Mouse (Mus musculus): Measurements from ENCODE around the gene Arhgap15. TPM values are rescaled to one million over a fixed set of nuclear protein-coding genes. Genes with fewer than 3 reads are reported as not detected.

The Arhgap15 gene
- polyA plus RNA-seq, 1 experiment from 2014 or later, result 0.35 TPM

GRCm38 (mm10) chr2:44393789-44394188 lies 645.2 kb downstream of the Arhgap15 start:
- DNase-seq (ENCODE audit: low spot score) (no peak), ATAC-seq (replicated peaks; ENCODE audit: insufficient number of reproducible peaks, low FRiP score, low TSS enrichment, low read depth) (no peak)
- Histone ChIP-seq H3K27ac (replicated peaks; ENCODE audit: low read depth, low read length) (no peak overlapping the region), H3K9me3 (replicated peaks; ENCODE audit: control insufficient read depth, low read length) (no peaks in the 10 kb centered on the region), H3K4me1 (ENCODE audit: control insufficient read depth, insufficient read depth, low read length) (no peaks in the 10 kb centered on the region), H3K9ac (replicated peaks; ENCODE audit: low read length) (no peak overlapping the region), H3K27me3 (ENCODE audit: control insufficient read depth, insufficient read depth, low read length) (no peaks in the 10 kb centered on the region), H3K36me3 (replicated peaks; ENCODE audit: control insufficient read depth, insufficient read depth, low read depth, low read length) (no peaks in the 10 kb centered on the region), H3K4me3 (ENCODE audit: low read depth, low read length) (no peak overlapping the region), H3K4me2 (ENCODE audit: low read depth, low read length) (no peak overlapping the region)
- WGBS, result 87% methylated on average over 8 of the region's 8 CpGs

- WGBS, result 24% methylated on average over 6 of the region's 6 CpGs
- ATAC-seq (replicated peaks; ENCODE audit: insufficient number of reproducible peaks, low FRiP score, low TSS enrichment, low read depth) (no peak), DNase-seq (ENCODE audit: low spot score) (peak; percentile 26)
- no peaks in the 10 kb centered on the region for H3K4me1 ChIP-seq (ENCODE audit: control insufficient read depth, insufficient read depth, low read length)
- no peaks in the 10 kb centered on the region for H3K9me3 ChIP-seq (replicated peaks; ENCODE audit: control insufficient read depth, low read length)
- H3K4me2 ChIP-seq (ENCODE audit: low read depth, low read length), result no peak overlapping the region
- no peaks in the 10 kb centered on the region for H3K27me3 ChIP-seq (ENCODE audit: control insufficient read depth, insufficient read depth, low read length)
- H3K36me3 ChIP-seq (replicated peaks; ENCODE audit: control insufficient read depth, insufficient read depth, low read depth, low read length), result no peaks in the 10 kb centered on the region
- H3K9ac ChIP-seq (replicated peaks; ENCODE audit: low read length), result no peak overlapping the region
- H3K4me3 ChIP-seq (ENCODE audit: low read depth, low read length), result no peak overlapping the region
- H3K27ac ChIP-seq (replicated peaks; ENCODE audit: low read depth, low read length), result no peak overlapping the region
Measured at GRCm38 (mm10) chr2:44394956-44395501, 646.4 kb downstream of the Arhgap15 start.

GRCm38 (mm10) chr2:44395577-44395976 lies 647.0 kb downstream of the Arhgap15 start:
- WGBS, result 71% methylated on average over 2 of the region's 2 CpGs
- no peak overlapping the region for H3K27ac ChIP-seq (replicated peaks; ENCODE audit: low read depth, low read length)
- no peaks in the 10 kb centered on the region for H3K9me3 ChIP-seq (replicated peaks; ENCODE audit: control insufficient read depth, low read length)
- DNase-seq (ENCODE audit: low spot score) (no peak), ATAC-seq (replicated peaks; ENCODE audit: insufficient number of reproducible peaks, low FRiP score, low TSS enrichment, low read depth) (no peak)
- H3K9ac ChIP-seq (replicated peaks; ENCODE audit: low read length), result no peak overlapping the region
- no peaks in the 10 kb centered on the region for H3K36me3 ChIP-seq (replicated peaks; ENCODE audit: control insufficient read depth, insufficient read depth, low read depth, low read length)
- H3K27me3 ChIP-seq (ENCODE audit: control insufficient read depth, insufficient read depth, low read length), result no peaks in the 10 kb centered on the region
- no peaks in the 10 kb centered on the region for H3K4me1 ChIP-seq (ENCODE audit: control insufficient read depth, insufficient read depth, low read length)
- no peak overlapping the region for H3K4me2 ChIP-seq (ENCODE audit: low read depth, low read length)
- no peak overlapping the region for H3K4me3 ChIP-seq (ENCODE audit: low read depth, low read length)

GRCm38 (mm10) chr2:44397209-44397608 lies 648.6 kb downstream of the Arhgap15 start:
- WGBS, result 26% methylated on average over 1 of the region's 1 CpGs
- no peak for ATAC-seq (replicated peaks; ENCODE audit: insufficient number of reproducible peaks, low FRiP score, low TSS enrichment, low read depth)

GRCm38 (mm10) chr2:44397735-44398337 lies 649.2 kb downstream of the Arhgap15 start:
- Histone ChIP-seq H3K27me3 (ENCODE audit: control insufficient read depth, insufficient read depth, low read length) (no peaks in the 10 kb centered on the region), H3K27ac (replicated peaks; ENCODE audit: low read depth, low read length) (no peak overlapping the region), H3K36me3 (replicated peaks; ENCODE audit: control insufficient read depth, insufficient read depth, low read depth, low read length) (no peaks in the 10 kb centered on the region), H3K9ac (replicated peaks; ENCODE audit: low read length) (no peak overlapping the region), H3K9me3 (replicated peaks; ENCODE audit: control insufficient read depth, low read length) (no peaks in the 10 kb centered on the region), H3K4me2 (ENCODE audit: low read depth, low read length) (no peak overlapping the region), H3K4me1 (ENCODE audit: control insufficient read depth, insufficient read depth, low read length) (no peaks in the 10 kb centered on the region), H3K4me3 (ENCODE audit: low read depth, low read length) (no peak overlapping the region)
- WGBS, result 81% methylated on average over 4 of the region's 4 CpGs
- no peak for ATAC-seq (replicated peaks; ENCODE audit: insufficient number of reproducible peaks, low FRiP score, low TSS enrichment, low read depth)
- DNase-seq (ENCODE audit: low spot score), result no peak

More at GRCm38 (mm10) chr2:44397209-44397608, 648.6 kb downstream of the Arhgap15 start:
- Histone ChIP-seq H3K9ac (replicated peaks; ENCODE audit: low read length) (no peak overlapping the region), H3K4me1 (ENCODE audit: control insufficient read depth, insufficient read depth, low read length) (no peaks in the 10 kb centered on the region), H3K9me3 (replicated peaks; ENCODE audit: control insufficient read depth, low read length) (no peaks in the 10 kb centered on the region), H3K27ac (replicated peaks; ENCODE audit: low read depth, low read length) (no peak overlapping the region), H3K4me2 (ENCODE audit: low read depth, low read length) (no peak overlapping the region), H3K4me3 (ENCODE audit: low read depth, low read length) (no peak overlapping the region), H3K36me3 (replicated peaks; ENCODE audit: control insufficient read depth, insufficient read depth, low read depth, low read length) (no peaks in the 10 kb centered on the region), H3K27me3 (ENCODE audit: control insufficient read depth, insufficient read depth, low read length) (no peaks in the 10 kb centered on the region)
- DNase-seq (ENCODE audit: low spot score), result no peak

- Histone ChIP-seq H3K9me3 (replicated peaks; ENCODE audit: control insufficient read depth, low read length) (no peaks in the 10 kb centered on the region), H3K27ac (replicated peaks; ENCODE audit: low read depth, low read length) (no peak overlapping the region), H3K27me3 (ENCODE audit: control insufficient read depth, insufficient read depth, low read length) (no peaks in the 10 kb centered on the region), H3K36me3 (replicated peaks; ENCODE audit: control insufficient read depth, insufficient read depth, low read depth, low read length) (no peaks in the 10 kb centered on the region), H3K4me2 (ENCODE audit: low read depth, low read length) (no peak overlapping the region), H3K4me1 (ENCODE audit: control insufficient read depth, insufficient read depth, low read length) (no peaks in the 10 kb centered on the region), H3K4me3 (ENCODE audit: low read depth, low read length) (no peak overlapping the region), H3K9ac (replicated peaks; ENCODE audit: low read length) (no peak overlapping the region)
- ATAC-seq (replicated peaks; ENCODE audit: insufficient number of reproducible peaks, low FRiP score, low TSS enrichment, low read depth), result no peak
- no peak for DNase-seq (ENCODE audit: low spot score)
Measured at GRCm38 (mm10) chr2:44399191-44399926, 650.7 kb downstream of the Arhgap15 start.

- no peak overlapping the region for H3K9ac ChIP-seq (replicated peaks; ENCODE audit: low read length)
- 36% methylated on average over 3 of the region's 3 CpGs for WGBS
- no peak overlapping the region for H3K27ac ChIP-seq (replicated peaks; ENCODE audit: low read depth, low read length)
- no peak overlapping the region for H3K4me2 ChIP-seq (ENCODE audit: low read depth, low read length)
- H3K9me3 ChIP-seq (replicated peaks; ENCODE audit: control insufficient read depth, low read length), result no peaks in the 10 kb centered on the region
- H3K36me3 ChIP-seq (replicated peaks; ENCODE audit: control insufficient read depth, insufficient read depth, low read depth, low read length), result no peaks in the 10 kb centered on the region
- no peaks in the 10 kb centered on the region for H3K4me1 ChIP-seq (ENCODE audit: control insufficient read depth, insufficient read depth, low read length)
- no peak overlapping the region for H3K4me3 ChIP-seq (ENCODE audit: low read depth, low read length)
- ATAC-seq (replicated peaks; ENCODE audit: insufficient number of reproducible peaks, low FRiP score, low TSS enrichment, low read depth) (no peak), DNase-seq (ENCODE audit: low spot score) (no peak)
- no peaks in the 10 kb centered on the region for H3K27me3 ChIP-seq (ENCODE audit: control insufficient read depth, insufficient read depth, low read length)
Measured at GRCm38 (mm10) chr2:44401704-44402422, 653.2 kb downstream of the Arhgap15 start.

- H3K4me1 ChIP-seq (ENCODE audit: control insufficient read depth, insufficient read depth, low read length), result no peaks in the 10 kb centered on the region
- no peaks in the 10 kb centered on the region for H3K27me3 ChIP-seq (ENCODE audit: control insufficient read depth, insufficient read depth, low read length)
- ATAC-seq (replicated peaks; ENCODE audit: insufficient number of reproducible peaks, low FRiP score, low TSS enrichment, low read depth) (no peak), DNase-seq (ENCODE audit: low spot score) (no peak)
- H3K36me3 ChIP-seq (replicated peaks; ENCODE audit: control insufficient read depth, insufficient read depth, low read depth, low read length), result no peaks in the 10 kb centered on the region
- no peak overlapping the region for H3K9ac ChIP-seq (replicated peaks; ENCODE audit: low read length)
- 74% methylated on average over 2 of the region's 2 CpGs for WGBS
- no peak overlapping the region for H3K4me3 ChIP-seq (ENCODE audit: low read depth, low read length)
- H3K9me3 ChIP-seq (replicated peaks; ENCODE audit: control insufficient read depth, low read length), result no peaks in the 10 kb centered on the region
- no peak overlapping the region for H3K4me2 ChIP-seq (ENCODE audit: low read depth, low read length)
- H3K27ac ChIP-seq (replicated peaks; ENCODE audit: low read depth, low read length), result no peak overlapping the region
Measured at GRCm38 (mm10) chr2:44411660-44412059, 663.0 kb downstream of the Arhgap15 start.
